Mouse (Mus musculus) forebrain, embryonic 13.5 days (tissue): ENCODE measurements around the gene Tmem159. TPM values are rescaled to one million over a fixed set of nuclear protein-coding genes. Genes with fewer than 3 reads are reported as not detected.
A peak's percentile ranks its signal among the peaks of the same experiment; 100 is the strongest.

Source experiments
- ATAC-seq: fragments of 200-750 bp; cut with Nextera tagmentation; 2 replicates; pipeline ENCODE4 v1.8.0; 2017
- H3K27ac ChIP-seq: fragments of 300-500 bp; sonication (generic); 2 replicates; pipeline ENCODE4 v1.5.1; 2015; ENCODE audit warnings: inconsistent platforms, mild to moderate bottlenecking, moderate library complexity
- H3K27me3 ChIP-seq: fragments of 300-500 bp; sonication (generic); 2 replicates; pipeline ENCODE4 v1.6.1; 2015; ENCODE audit warnings: mild to moderate bottlenecking, inconsistent platforms
- H3K36me3 ChIP-seq: fragments of 300-500 bp; sonication (generic); 2 replicates; pipeline ENCODE4 v1.6.1; 2015; ENCODE audit warnings: mild to moderate bottlenecking, inconsistent platforms; ENCODE audit not compliant: poor library complexity, severe bottlenecking
- H3K4me1 ChIP-seq: fragments of 300-500 bp; sonication (generic); 2 replicates; pipeline ENCODE4 v1.6.1; 2015; ENCODE audit warnings: inconsistent platforms
- H3K4me2 ChIP-seq: fragments of 300-500 bp; sonication (generic); 2 replicates; pipeline ENCODE4 v1.6.1; 2015; ENCODE audit warnings: inconsistent platforms, mild to moderate bottlenecking, moderate library complexity
- H3K4me3 ChIP-seq: fragments of 300-500 bp; sonication (generic); 2 replicates; pipeline ENCODE4 v1.5.1; 2015; ENCODE audit warnings: mild to moderate bottlenecking, inconsistent platforms
- H3K9ac ChIP-seq: fragments of 300-500 bp; sonication (generic); 2 replicates; pipeline ENCODE4 v1.6.1; 2015; ENCODE audit warnings: mild to moderate bottlenecking, inconsistent platforms
- H3K9me3 ChIP-seq: fragments of 300-500 bp; sonication (generic); replicated peaks from 2 replicates; pipeline ENCODE4 v1.6.1; 2016; ENCODE audit warnings: inconsistent platforms
- WGBS: fragments of 180-500 bp; shearing (Covaris S2); methylation state at CpG from one replicate; pipeline ENCODE4 v1.1.7; 2015; 5-methylcytosine and 5-hydroxymethylcytosine counted together
- polyA plus RNA-seq: library from polyadenylated mRNA; unstranded; fragments of >200 nt; fragmentation: Nextera tagmentation; extraction: Ambion mirVana; gene quantifications from 2 replicates; pipeline ENCODE4 v1.2.1, GENCODE M21; 2015

Gene Tmem159
- polyA plus RNA-seq, 1 experiment from 2014 or later: 5.6 TPM

GRCm38 (mm10) chr7:120103019-120103567, 940 bp downstream of the Tmem159 start:
- ATAC-seq: 0 out of 2 replicates have a peak, but pooled peaks have one; percentile 41
- Histone ChIP-seq H3K36me3 (no peaks in the 10 kb centered on the region), H3K9ac (peak overlapping the region; percentile 43; the same call in 1 of the 2 replicates), H3K27ac (no peak overlapping the region), H3K9me3 (no peaks in the 10 kb centered on the region), H3K4me3 (peak overlapping the region; percentile 50), H3K27me3 (peaks cover 25% of the 10 kb centered on the region), H3K4me2 (peak overlapping the region; percentile 75), H3K4me1 (peaks cover 22% of the 10 kb centered on the region)
- 4% methylated on average over 25 of the region's 25 CpGs for WGBS

DNA sequence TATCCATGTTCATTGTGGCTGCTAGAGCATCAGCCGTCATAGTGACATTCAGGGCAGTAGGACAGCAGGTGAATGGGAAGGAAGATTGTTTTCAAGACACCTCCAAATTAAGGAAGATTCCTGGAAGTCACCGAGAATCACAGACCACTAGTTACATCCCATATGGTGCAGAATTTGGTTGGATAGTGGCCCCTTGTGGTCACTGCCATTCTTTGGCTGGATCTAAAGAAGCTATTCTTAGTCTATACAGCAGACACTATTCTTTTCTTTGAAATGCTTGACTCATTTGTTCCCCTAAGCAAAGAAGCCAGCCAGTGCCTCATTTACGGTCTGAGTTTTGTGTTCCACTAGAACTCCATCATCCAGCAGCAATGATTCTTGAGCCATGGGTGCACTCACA, 2.8 kb downstream of the Tmem159 start:
- Histone ChIP-seq H3K27me3 (peaks cover 25% of the 10 kb centered on the region), H3K9ac (no peak overlapping the region), H3K9me3 (no peaks in the 10 kb centered on the region), H3K27ac (no peak overlapping the region), H3K36me3 (no peaks in the 10 kb centered on the region), H3K4me2 (no peak overlapping the region), H3K4me3 (no peak overlapping the region), H3K4me1 (peaks cover 22% of the 10 kb centered on the region)
- ATAC-seq: no peak
- WGBS: 51% methylated on average over 3 of the region's 3 CpGs

DNA sequence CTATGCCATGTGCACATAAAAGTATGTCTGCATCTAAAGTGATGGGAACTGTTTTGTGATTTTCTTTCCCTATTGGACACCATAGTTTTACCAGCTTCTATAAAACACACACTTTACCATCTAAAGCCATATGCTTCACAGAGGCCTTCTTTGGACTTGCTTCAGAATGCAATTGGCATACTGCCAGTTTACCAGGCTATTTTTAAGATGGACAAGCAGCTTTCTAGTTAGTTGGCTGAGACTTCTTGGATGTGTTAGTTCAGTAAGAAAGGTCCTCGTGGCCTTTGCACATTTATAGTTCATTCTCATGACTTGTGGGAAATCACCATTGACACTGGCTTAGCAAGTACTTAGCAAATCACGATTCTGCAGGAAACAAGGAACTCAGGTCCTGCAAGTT, 4.2 kb downstream of the Tmem159 start:
- no peaks in the 10 kb centered on the region for H3K9me3 ChIP-seq
- peaks cover 22% of the 10 kb centered on the region for H3K27me3 ChIP-seq
- H3K4me2 ChIP-seq: no peak overlapping the region
- H3K4me1 ChIP-seq: peaks cover 22% of the 10 kb centered on the region
- H3K4me3 ChIP-seq: no peak overlapping the region
- no peaks in the 10 kb centered on the region for H3K36me3 ChIP-seq
- H3K27ac ChIP-seq: no peak overlapping the region
- ATAC-seq: no peak
- 60% methylated on average over 2 of the region's 2 CpGs for WGBS
- H3K9ac ChIP-seq: no peak overlapping the region

DNA sequence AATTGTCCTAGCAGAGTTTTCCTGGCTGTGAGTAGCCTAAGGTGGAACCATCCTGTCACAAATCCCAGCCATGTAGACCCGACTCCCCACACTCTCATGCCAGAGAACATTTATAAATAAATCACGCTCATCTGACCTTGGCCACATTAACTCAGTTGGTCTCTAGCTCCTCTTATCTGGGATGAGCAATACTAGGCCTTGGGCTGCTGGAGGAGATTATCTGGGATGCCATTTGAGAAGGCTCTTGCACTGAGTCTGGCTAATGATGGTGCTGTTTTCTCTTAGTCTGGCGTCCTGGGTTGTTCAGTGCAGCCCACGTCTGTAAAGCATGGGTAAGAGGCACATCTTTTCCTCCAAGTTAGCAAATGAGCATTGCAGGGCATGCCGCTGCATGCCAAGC, 7.5 kb downstream of the Tmem159 start:
- peaks cover 4% of the 10 kb centered on the region; the same call in 1 of the 2 replicates for H3K4me1 ChIP-seq
- no peaks in the 10 kb centered on the region for H3K27me3 ChIP-seq
- no peaks in the 10 kb centered on the region for H3K36me3 ChIP-seq
- H3K27ac ChIP-seq: no peak overlapping the region
- no peak overlapping the region for H3K9ac ChIP-seq
- ATAC-seq: no peak
- no peaks in the 10 kb centered on the region for H3K9me3 ChIP-seq
- H3K4me3 ChIP-seq: no peak overlapping the region
- WGBS: 82% methylated on average over 5 of the region's 5 CpGs
- no peak overlapping the region for H3K4me2 ChIP-seq

DNA sequence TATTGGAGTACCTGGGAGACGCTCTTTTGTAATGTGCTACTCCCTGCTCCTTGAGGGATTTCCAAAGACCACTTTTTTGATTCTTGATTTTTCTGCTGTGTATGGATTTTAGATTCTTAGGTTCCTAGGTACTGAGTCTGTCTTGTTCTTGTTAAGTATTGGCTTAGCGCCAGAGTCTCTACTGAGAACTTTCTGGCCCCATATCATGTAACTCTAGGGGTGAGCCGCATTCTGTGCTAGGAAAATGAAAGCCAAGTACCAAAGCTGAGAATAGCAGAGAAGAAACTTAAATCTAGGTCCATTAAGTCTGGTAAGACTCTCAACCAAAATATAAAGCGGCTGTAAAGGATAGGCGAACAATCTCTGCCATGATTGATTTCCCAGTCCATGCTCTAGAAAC, 14.8 kb downstream of the Tmem159 start:
- Histone ChIP-seq H3K36me3 (no peaks in the 10 kb centered on the region), H3K4me1 (no peaks in the 10 kb centered on the region; the same call in 1 of the 2 replicates), H3K27ac (no peak overlapping the region), H3K9ac (no peak overlapping the region), H3K4me2 (no peak overlapping the region), H3K4me3 (no peak overlapping the region), H3K27me3 (no peaks in the 10 kb centered on the region), H3K9me3 (no peaks in the 10 kb centered on the region)
- ATAC-seq: no peak
- WGBS: 90% methylated on average over 5 of the region's 5 CpGs

- no peak overlapping the region for H3K4me3 ChIP-seq
- no peak overlapping the region for H3K4me2 ChIP-seq
- H3K36me3 ChIP-seq: no peaks in the 10 kb centered on the region
- no peaks in the 10 kb centered on the region for H3K9me3 ChIP-seq
- WGBS: 30% methylated on average over 6 of the region's 6 CpGs
- no peak for ATAC-seq
- no peaks in the 10 kb centered on the region; the same call in 1 of the 2 replicates for H3K4me1 ChIP-seq
- no peak overlapping the region for H3K9ac ChIP-seq
- H3K27ac ChIP-seq: no peak overlapping the region
- no peaks in the 10 kb centered on the region for H3K27me3 ChIP-seq
Measured at GRCm38 (mm10) chr7:120117529-120117928, 15.4 kb downstream of the Tmem159 start.

GRCm38 (mm10) chr7:120123776-120124175, 21.6 kb downstream of the Tmem159 start:
- no peak overlapping the region for H3K27ac ChIP-seq
- no peak overlapping the region for H3K4me2 ChIP-seq
- H3K4me1 ChIP-seq: peaks cover 5% of the 10 kb centered on the region; the same call in 1 of the 2 replicates
- ATAC-seq: no peak
- H3K27me3 ChIP-seq: no peaks in the 10 kb centered on the region; the same call in 1 of the 2 replicates
- 85% methylated on average over 4 of the region's 4 CpGs for WGBS
- no peak overlapping the region for H3K9ac ChIP-seq
- H3K9me3 ChIP-seq: no peaks in the 10 kb centered on the region
- H3K36me3 ChIP-seq: no peaks in the 10 kb centered on the region
- H3K4me3 ChIP-seq: no peak overlapping the region

GRCm38 (mm10) chr7:120124844-120125243, 22.7 kb downstream of the Tmem159 start:
- peak; percentile 93 for ATAC-seq
- H3K27ac ChIP-seq: no peak overlapping the region
- H3K4me2 ChIP-seq: no peak overlapping the region
- no peak overlapping the region for H3K9ac ChIP-seq
- no peaks in the 10 kb centered on the region for H3K36me3 ChIP-seq
- H3K4me3 ChIP-seq: no peak overlapping the region
- H3K4me1 ChIP-seq: peaks cover 5% of the 10 kb centered on the region; the same call in 1 of the 2 replicates
- 0% methylated on average over 3 of the region's 3 CpGs for WGBS
- H3K9me3 ChIP-seq: no peaks in the 10 kb centered on the region
- H3K27me3 ChIP-seq: no peaks in the 10 kb centered on the region; the same call in 1 of the 2 replicates

DNA sequence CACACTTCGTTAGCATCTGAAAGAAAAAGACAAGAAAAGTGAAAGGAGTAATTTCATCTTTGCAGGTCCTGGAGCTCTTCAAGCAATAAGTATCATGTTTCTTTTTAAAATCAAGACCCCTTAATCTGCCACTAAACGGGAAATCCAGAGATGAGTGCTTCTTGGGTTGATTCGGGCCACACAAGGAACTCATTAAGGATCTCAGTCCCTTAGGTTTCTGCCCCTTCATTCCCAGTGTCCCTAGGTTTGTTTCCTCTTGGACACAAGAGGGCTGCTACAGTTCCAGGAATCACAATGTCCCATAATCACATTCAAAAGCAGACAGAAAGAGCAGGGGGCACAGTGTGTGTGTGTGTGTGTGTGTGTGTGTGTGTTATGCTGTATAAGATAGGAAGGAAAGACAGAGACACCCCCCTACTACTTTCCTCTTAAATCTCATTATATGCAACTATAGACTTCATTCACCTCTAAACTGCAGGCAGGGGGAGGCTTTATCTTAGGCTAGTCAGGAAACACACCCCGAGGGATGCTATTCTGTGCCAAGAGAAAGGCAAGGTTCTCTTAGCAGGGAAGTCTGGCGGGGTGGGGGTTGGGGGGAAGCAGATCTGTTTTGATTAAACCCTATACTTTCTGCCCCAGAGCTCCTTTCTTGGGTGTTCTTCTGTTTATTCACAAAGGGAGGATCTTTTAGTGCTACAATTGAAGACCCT, 25.0 kb downstream of the Tmem159 start:
- no peak for ATAC-seq
- no peaks in the 10 kb centered on the region for H3K36me3 ChIP-seq
- WGBS: 6% methylated on average over 5 of the region's 5 CpGs

GRCm38 (mm10) chr7:120127686-120128059, 25.5 kb downstream of the Tmem159 start:
- H3K9me3 ChIP-seq: no peaks in the 10 kb centered on the region
- H3K36me3 ChIP-seq: no peaks in the 10 kb centered on the region
- 45% methylated on average over 4 of the region's 4 CpGs for WGBS
- H3K27ac ChIP-seq: no peak overlapping the region
- H3K4me2 ChIP-seq: no peak overlapping the region
- no peak overlapping the region for H3K4me3 ChIP-seq
- H3K9ac ChIP-seq: no peak overlapping the region
- no peaks in the 10 kb centered on the region; the same call in 1 of the 2 replicates for H3K27me3 ChIP-seq
- peaks cover 5% of the 10 kb centered on the region; the same call in 1 of the 2 replicates for H3K4me1 ChIP-seq
- no peak for ATAC-seq

More for the DNA sequence above, 25.0 kb downstream of the Tmem159 start:
- H3K4me2 ChIP-seq: no peak overlapping the region
- no peaks in the 10 kb centered on the region for H3K9me3 ChIP-seq
- peaks cover 5% of the 10 kb centered on the region; the same call in 1 of the 2 replicates for H3K4me1 ChIP-seq
- H3K27ac ChIP-seq: no peak overlapping the region
- H3K27me3 ChIP-seq: no peaks in the 10 kb centered on the region; the same call in 1 of the 2 replicates
- no peak overlapping the region for H3K9ac ChIP-seq
- no peak overlapping the region for H3K4me3 ChIP-seq

DNA sequence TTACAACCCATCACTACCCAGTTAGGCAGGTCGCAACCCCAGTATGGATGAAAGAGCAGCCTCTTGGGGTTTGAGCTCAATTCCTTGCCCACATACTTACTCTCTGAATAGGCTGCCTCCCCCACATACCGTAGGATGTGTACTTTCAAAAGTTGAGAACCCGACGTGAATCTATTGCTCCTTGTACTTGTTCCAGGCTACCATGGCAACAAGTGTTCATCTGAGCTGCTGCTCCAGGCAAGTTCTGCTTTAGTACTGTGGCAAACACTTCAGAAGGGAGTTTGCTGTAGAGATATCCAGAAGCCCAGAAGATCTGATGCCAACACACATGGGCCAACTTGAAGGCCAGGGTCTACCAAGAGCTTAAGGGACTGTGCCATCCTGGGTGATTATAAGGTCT, 26.8 kb downstream of the Tmem159 start:
- WGBS: 54% methylated on average over 4 of the region's 4 CpGs
- Histone ChIP-seq H3K4me1 (peaks cover 5% of the 10 kb centered on the region; the same call in 1 of the 2 replicates), H3K4me3 (no peak overlapping the region), H3K4me2 (no peak overlapping the region), H3K9me3 (no peaks in the 10 kb centered on the region), H3K36me3 (no peaks in the 10 kb centered on the region), H3K27me3 (no peaks in the 10 kb centered on the region; the same call in 1 of the 2 replicates), H3K9ac (no peak overlapping the region), H3K27ac (no peak overlapping the region)
- no peak for ATAC-seq

DNA sequence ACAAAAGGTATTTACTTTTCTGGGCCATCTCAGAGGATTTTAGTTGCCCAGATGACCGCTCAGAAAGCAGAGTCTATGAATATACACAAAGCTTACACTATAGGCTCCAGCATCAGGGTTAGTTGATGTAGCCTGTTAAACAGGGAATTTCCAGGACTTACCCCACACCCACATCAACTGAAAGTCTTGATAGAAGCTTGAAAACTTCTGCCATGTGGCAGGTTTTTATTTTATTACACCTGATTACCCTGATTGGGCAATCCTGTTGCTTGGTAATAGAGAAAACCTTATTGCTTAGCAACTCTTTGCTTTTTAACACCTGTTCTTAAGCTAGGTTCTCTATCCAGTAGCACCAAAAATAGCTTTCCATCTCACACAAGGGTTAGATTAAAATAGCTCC, 40.6 kb downstream of the Tmem159 start:
- Histone ChIP-seq H3K36me3 (no peaks in the 10 kb centered on the region), H3K9me3 (no peaks in the 10 kb centered on the region), H3K4me3 (no peak overlapping the region), H3K4me1 (no peaks in the 10 kb centered on the region), H3K27me3 (peaks cover 26% of the 10 kb centered on the region), H3K9ac (no peak overlapping the region), H3K4me2 (no peak overlapping the region), H3K27ac (no peak overlapping the region)
- 84% methylated on average over 1 of the region's 1 CpGs for WGBS
- no peak for ATAC-seq
